Mouse (Mus musculus): Measurements from ENCODE around the gene Mcat.

The Mcat gene

DNA sequence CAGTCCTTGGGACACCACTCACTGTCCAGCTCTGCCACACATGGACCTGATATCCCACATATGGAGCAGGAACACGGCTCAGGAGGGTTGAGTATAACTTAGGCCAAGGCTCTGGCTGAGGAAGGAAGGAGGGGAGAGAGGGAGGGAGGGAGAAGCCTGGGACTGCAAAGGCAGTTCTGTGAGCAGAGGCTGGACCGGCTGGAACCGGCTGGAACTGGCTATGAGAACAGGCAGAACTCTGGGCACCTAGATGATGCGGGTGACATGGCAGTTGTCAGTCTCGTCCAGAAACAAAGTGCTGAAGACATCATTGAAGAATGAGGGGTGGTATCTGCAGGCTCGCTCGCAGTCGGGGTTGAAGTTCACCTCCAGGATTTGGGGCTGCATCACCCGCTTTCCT is 13.1 kb upstream of the Mcat start:
- in situ Hi-C loops (cut with MboI, MseI): no loop called here

DNA sequence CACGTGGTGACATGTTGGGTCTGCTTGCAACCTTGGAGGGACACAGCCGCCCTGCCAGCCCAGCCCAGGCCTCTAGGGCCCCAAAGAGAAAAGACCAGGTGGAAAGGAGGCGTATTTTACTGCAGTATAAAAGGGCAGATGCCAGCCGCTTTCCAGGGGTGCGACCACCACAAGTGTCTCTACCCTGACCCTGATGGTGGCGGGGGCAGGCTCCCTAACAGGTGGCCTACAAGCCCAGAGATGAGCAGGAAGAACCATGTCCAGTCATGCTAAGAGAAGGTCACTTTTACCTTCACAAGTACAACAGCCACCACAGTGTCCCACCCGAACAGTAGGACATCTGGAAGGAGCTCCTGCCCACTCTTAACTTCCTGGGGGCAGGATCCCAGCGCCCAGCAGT is 12.0 kb upstream of the Mcat start:
- in situ Hi-C loops (cut with MboI, MseI): no loop called here

GRCm38 (mm10) chr15:83574731-83575351 is 11.3 kb upstream of the Mcat start:
- in situ Hi-C loops (cut with MboI, MseI): no loop called here

- in situ Hi-C loops (cut with MboI, MseI): no loop called here
Measured at GRCm38 (mm10) chr15:83573606-83574005, 10.0 kb upstream of the Mcat start.

DNA sequence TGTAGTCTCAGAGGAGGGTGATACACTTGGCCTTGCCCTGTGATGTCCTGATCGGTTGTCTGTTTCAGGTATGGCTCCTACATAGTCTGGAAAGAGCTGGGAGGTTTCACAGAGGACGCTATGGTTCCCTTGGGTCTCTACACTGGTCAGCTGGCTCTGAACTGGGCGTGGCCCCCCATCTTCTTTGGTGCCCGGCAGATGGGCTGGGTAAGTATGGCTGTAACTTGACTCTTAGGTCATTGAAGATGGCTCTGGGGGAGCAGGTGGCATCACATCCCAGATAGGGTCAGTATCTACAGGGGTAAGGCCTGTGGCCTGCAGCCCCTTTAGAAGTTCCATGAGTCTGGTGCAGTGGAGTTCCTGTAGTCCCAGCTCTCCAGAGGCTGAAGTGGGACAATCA is 8.5 kb upstream of the Mcat start:
- in situ Hi-C loops (cut with MboI, MseI): no loop called here

DNA sequence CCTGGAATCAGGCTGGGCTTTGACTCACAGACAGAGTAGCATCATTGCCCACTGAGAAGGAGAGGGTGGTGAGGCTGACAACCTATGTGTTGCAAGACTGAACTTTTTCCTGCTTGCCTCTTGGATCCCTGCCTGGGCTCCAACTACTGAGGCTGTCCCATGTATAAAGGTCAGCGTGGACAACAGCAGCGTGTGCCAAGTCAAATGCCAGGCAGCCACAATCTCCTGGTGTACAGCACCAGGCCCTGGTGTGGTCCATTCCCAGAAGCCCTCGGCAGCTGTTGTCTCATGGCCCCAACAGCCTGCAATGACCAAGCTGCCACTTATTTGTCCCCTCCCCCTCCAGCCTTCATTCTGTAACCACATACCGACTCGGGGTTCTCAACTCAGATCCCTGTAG is 8.0 kb upstream of the Mcat start:
- in situ Hi-C loops (cut with MboI, MseI): no loop called here

- in situ Hi-C loops (cut with MboI, MseI): no loop called here
Measured at GRCm38 (mm10) chr15:83570641-83571040, 7.1 kb upstream of the Mcat start.

DNA sequence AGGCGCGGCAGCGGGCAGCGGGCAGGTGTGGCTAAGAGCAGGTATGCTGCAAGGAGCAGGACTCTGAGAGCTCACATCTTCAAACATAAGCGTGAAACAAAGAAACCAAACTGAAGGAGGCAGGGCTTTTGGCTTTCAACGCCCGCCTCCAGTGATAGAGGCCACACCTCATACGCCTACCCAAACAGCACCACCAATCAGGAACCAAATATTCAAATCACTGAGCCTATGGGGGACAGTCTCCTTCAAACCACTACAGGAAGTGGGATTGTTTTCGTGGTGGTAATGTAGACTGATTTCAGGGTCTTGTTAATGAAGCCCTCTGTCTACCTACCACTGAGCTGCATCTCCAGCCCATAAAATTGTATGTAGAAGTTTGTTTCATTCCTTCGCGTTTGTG is 6.1 kb upstream of the Mcat start:
- in situ Hi-C loops (cut with MboI, MseI): no loop called here

DNA sequence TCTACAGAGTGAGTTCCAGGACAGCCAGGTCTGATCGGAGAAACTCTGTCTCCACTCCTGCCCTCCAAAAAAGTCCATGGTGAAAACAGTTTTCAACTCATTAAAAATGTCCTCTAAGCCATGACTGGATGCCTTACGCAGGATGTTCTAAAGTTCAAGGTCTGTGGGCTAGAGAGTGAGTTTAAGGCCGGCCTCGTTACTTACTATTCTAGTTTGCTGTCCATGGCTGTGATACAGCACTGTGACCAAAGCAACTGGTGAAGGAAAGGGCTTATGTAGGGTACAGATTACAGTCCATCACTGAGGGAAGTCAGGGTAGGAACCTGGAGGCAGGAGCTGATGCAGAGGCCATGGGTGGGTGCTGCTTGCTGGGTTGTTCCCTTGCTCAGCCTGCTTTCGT is 5.0 kb upstream of the Mcat start:
- in situ Hi-C loops (cut with MboI, MseI): no loop called here

DNA sequence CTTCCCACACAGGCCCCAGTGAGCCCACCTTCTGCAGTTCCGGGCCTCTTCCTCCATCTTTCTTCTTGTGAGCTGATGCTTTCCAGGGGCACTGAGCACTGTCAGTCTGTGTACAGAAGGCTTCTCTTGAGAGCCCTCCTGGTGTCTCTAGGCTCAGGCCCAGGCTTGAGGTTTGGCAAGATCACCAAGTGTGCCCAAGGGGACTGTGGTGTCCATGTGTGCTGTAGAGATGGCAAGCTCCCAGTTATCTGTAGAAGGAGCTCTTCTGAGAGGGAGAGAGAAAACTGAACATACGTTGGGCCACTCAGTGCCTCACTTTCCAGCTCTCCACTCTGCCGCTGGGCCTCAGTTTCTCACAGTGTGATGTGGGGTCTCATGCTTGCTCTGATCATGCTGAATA is 4.1 kb upstream of the Mcat start:
- in situ Hi-C loops (cut with MboI, MseI): no loop called here

DNA sequence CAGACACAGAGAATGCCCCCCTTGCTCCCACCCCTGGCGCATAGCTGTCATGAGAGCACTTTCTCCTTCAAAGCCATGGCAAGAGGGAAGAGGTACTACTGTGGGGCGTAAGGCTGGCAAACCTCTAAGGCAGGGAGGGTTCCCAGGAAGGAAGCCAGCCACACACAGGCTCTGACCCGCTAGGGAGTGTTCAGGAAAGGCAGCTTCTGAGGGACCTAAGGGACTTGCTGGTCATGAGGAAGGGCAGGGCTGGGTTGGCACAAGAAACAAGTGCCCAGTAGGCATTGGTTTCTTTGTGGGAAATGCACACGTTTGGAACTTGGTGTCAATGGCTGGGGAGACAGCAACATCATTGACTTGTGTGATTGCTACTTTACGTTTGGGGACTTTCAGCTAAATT is 2.4 kb upstream of the Mcat start:
- in situ Hi-C loops (cut with MboI, MseI): no loop called here

DNA sequence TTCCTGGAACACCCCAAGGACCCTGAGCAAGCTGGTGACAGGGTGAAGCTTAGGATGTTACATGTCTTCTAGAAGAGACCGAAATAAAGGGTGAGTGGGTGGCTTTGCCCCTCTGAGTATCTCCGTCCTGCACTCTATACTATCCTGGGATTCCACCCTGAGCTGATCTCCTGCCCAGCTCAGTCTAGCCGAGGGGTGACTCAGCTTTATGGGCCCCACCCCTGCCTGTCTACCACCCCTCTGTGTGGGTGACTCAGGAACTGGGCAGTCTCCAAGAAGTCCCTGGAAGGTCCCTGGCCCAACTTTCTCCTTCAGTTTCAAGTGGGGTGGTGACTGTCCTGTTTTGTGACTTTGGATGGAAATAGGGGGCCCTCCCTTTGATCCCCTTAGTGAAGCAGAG is 1.8 kb upstream of the Mcat start:
- in situ Hi-C loops (cut with MboI, MseI): no loop called here

DNA sequence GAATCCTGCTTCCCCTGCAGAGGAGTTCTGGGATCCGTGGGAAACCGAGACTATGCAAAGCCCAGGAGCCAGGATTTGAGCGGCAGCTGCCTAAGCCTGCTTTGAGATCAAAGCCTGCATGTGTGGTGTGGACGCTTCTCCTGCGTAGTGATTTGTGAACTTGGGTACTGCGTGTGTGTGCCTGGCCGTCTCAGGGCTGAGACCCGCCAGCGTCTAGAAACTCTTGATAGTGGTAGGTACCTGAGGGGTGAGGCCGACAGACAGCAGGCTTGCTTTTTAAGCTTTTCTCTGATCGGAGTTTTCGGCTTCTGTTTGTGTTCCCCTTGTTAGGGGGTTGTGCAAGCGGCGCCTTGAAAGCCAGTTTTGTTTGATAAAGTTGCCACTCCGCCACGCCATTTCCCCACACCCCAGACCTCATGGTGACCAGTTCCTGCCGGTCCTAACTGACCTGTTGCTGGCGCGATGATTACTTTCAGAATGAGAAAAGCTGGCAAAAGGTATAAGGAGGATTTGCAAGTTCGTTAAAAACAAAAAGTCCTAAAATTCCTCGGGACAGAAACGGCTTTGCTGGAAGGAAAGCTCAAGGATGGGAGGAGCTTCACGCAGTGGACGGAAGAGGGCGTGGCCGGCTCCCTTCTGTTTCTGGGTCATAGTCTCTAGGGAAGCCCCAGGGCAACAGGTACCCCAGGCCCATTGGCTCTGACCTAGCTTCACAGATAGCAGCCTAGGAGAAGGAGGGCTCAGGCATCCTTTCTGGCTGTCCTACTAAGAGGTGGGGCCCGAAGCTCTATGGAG is 467 bp upstream of the Mcat start:
- in situ Hi-C loops (cut with MboI, MseI): no loop called here

- in situ Hi-C loops (cut with MboI, MseI): no loop called here
Measured at GRCm38 (mm10) chr15:83562626-83563270, 839 bp downstream of the Mcat start.

DNA sequence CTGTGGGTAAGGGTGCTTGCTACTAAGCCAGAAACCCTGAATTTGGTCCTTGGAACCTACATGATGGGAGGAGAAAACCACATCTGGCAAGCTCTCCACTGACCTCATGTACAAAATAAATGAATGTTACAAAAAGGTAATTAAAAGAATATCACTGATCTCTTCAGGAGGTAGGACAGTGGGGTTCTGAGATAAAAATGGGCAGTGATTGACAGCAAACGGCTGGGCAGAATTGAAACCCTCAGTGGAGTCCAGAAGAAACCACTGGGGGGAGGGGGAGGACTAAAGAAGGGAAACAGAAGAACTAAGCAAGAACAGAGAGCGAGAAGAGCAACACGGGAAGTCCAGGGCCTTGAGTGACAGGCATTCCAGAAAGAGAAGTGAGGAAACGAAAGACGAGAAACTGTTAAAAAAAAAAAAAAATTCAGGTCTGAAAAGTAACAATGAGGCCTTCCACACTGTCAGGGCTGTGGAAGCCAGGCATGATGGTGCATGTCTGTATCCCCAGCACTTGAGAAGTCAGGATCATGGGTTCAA is 2.6 kb downstream of the Mcat start:
- in situ Hi-C loops (cut with MboI, MseI): no loop called here

- in situ Hi-C loops (cut with MboI, MseI): no loop called here
Measured at GRCm38 (mm10) chr15:83555161-83555974, 8.2 kb downstream of the Mcat start.

DNA sequence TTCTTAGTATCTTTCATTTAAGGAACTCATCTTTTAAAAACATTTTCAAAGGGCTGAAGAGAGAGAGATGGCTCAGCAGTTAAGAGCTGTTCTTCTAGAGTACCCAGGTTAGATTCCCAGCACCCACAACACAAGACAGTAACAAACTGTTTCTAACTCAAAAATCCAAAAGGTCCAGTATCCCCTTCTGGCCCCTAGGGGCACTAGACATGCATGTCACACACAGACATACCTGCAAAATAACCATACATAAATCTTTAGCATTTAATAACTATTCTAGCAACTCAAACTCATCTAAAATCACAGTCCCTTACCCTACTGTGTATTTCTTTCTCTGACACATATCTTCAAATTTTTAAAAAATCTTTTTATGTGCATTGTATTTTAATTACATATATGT is 9.8 kb downstream of the Mcat start:
- in situ Hi-C loops (cut with MboI, MseI): no loop called here

GRCm38 (mm10) chr15:83550137-83550536 is 13.4 kb downstream of the Mcat start:
- in situ Hi-C loops (cut with MboI, MseI): no loop called here

GRCm38 (mm10) chr15:83547144-83547543 is 16.4 kb downstream of the Mcat start:
- in situ Hi-C loops (cut with MboI, MseI): no loop called here

GRCm38 (mm10) chr15:83546029-83546428 is 17.6 kb downstream of the Mcat start:
- in situ Hi-C loops (cut with MboI, MseI): no loop called here

DNA sequence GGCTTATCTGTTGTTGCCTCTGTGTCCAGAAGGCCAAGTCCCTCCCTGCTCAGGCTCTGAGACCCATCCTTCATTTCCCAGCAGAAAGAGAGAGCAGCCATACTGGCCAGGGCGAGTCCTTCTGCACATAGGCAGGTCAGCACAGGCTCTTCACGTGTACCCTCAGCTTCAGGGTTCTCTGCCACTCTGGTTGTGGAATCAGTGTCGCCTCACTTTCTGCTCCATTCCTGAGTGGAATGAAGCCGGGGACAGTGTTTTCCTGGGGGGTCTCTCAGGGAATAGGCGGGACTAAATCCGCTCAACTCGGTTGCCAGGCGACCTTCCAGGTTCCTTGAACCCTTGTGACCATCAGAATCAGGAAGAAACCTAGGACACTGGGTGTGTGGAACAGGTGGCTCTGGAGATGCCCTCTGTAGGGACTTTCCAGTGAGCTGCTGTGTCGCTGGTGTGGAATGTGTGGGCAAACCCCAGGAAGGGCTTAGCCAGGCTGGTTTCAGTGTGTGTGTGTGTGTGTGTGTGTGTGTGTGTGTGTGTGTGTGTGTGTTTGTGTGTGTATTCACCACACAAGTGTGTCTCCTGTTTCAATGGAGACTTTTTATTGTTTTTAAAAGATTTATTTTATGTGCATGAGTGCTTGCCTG is 21.8 kb downstream of the Mcat start:
- in situ Hi-C loops (cut with MboI, MseI): no loop called here
